Mouse (Mus musculus): ENCODE results near the gene Primpol. TPM values are rescaled to one million over a fixed set of nuclear protein-coding genes. Genes with fewer than 3 reads are reported as not detected.

The Primpol gene
- polyA plus RNA-seq, 1 experiment from 2014 or later = 17.6 TPM

DNA sequence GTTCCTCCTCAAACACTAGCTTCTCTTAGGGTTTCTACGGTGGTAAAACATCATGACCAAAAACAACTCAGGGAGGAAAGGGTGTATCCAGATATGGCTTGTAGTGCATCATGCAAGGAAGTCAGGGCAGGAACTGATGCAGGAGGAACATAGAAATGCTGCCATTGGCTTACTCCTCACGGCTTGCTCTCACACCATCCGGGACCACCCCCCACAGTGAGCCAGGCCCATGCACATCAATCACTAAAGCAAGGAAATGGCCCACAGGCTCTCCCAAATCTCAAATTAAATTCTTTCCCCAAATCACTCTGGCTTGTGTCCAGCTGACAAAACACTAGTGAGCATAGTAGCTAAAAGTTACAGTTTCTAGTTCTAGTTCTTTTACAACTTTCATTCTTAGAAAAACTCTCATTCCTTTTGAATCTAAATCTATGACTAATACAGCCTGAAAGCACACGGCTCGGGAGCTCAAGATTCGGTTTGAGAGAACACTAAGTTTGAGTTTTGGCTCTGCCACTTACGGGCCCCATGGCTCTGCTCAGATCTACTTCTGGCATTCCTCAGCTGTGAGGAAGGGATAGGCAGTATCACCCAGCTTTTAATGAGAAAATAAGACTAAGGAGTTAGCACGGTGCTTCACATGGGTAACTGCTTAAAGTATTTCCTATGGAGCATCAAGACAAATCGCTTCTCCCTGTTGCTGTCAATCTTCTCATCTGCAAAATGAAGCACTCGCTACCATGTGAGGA, 15.9 kb downstream of the Primpol start:
- no peak overlapping the region for H3K4me3 ChIP-seq
- WGBS = 43% methylated on average over 10 of the region's 10 CpGs
- peaks cover 9% of the 10 kb centered on the region; the same call in 1 of the 2 replicates for H3K36me3 ChIP-seq
- H3K9me3 ChIP-seq = no peaks in the 10 kb centered on the region
- no peak overlapping the region for H3K27ac ChIP-seq
- peaks cover 9% of the 10 kb centered on the region; the same call in 1 of the 2 replicates for H3K4me1 ChIP-seq
- H3K27me3 ChIP-seq = peaks cover 2% of the 10 kb centered on the region; the same call in 1 of the 2 replicates
- H3K4me2 ChIP-seq (replicated peaks) = no peak overlapping the region
- no peak for ATAC-seq (ENCODE audit: insufficient number of reproducible peaks, insufficient read depth, low FRiP score, low TSS enrichment)
- no peak overlapping the region for H3K9ac ChIP-seq

DNA sequence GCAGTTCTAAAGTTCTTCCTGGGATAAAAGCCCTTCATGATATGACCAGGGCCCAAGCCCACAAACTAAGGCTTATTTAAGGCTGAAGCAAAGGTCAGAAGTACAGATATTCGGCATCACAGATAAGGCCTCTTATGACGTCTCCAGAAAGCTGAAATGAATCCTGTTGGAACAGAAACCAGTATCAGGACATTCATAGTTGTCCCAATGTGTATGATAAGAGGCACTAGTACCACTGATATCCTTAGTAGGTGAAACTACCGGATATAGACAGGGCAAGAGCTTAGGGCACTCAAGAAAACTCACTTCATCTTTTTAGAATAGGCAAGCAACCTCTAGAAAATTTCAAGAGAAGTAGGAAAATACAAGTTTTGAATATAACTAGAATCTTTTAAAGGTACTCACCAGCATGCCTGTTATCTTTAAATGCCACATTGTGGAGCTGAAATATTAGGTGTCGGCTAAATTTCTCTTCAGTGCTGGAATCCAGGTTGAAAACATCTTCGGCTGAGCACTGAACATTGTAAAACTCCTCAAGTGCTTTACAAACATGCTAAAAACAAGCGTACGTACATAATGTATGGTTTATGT, 17.6 kb downstream of the Primpol start:
- no peak overlapping the region for H3K27ac ChIP-seq
- H3K4me1 ChIP-seq = peaks cover 9% of the 10 kb centered on the region; the same call in 1 of the 2 replicates
- no peak overlapping the region for H3K4me2 ChIP-seq (replicated peaks)
- 0 out of 2 replicates have a peak, but pooled peaks cover 3% of the 10 kb centered on the region for H3K36me3 ChIP-seq
- no peaks in the 10 kb centered on the region for H3K27me3 ChIP-seq
- H3K9me3 ChIP-seq = no peaks in the 10 kb centered on the region
- no peak for ATAC-seq (ENCODE audit: insufficient number of reproducible peaks, insufficient read depth, low FRiP score, low TSS enrichment)
- no peak overlapping the region for H3K9ac ChIP-seq
- H3K4me3 ChIP-seq = no peak overlapping the region
- 93% methylated on average over 7 of the region's 7 CpGs for WGBS

DNA sequence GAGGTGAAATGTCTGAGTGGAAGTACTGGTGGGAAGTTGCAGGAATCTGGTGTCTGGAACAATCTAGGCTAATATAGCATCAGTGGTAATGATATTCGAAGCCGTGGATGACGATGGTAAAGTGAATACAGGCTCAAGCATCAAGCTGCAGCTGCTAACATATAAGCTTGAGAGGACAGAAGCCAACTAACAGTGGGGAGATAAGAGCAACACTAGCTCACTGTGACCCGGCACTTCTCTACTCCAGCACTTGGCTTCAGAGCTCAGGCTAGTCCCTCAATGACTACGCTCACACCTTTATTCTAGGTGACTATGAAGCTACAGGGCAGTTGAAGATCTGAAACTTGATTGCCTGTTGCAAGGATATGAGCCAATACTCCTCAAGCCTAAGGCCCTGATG, 18.3 kb downstream of the Primpol start:
- no peak overlapping the region for H3K4me2 ChIP-seq (replicated peaks)
- no peak for ATAC-seq (ENCODE audit: insufficient number of reproducible peaks, insufficient read depth, low FRiP score, low TSS enrichment)
- 0 out of 2 replicates have a peak, but pooled peaks cover 3% of the 10 kb centered on the region for H3K36me3 ChIP-seq
- H3K9ac ChIP-seq = no peak overlapping the region
- no peaks in the 10 kb centered on the region for H3K9me3 ChIP-seq
- 96% methylated on average over 5 of the region's 5 CpGs for WGBS
- H3K27me3 ChIP-seq = no peaks in the 10 kb centered on the region
- peaks cover 9% of the 10 kb centered on the region; the same call in 1 of the 2 replicates for H3K4me1 ChIP-seq
- H3K4me3 ChIP-seq = no peak overlapping the region
- no peak overlapping the region for H3K27ac ChIP-seq

DNA sequence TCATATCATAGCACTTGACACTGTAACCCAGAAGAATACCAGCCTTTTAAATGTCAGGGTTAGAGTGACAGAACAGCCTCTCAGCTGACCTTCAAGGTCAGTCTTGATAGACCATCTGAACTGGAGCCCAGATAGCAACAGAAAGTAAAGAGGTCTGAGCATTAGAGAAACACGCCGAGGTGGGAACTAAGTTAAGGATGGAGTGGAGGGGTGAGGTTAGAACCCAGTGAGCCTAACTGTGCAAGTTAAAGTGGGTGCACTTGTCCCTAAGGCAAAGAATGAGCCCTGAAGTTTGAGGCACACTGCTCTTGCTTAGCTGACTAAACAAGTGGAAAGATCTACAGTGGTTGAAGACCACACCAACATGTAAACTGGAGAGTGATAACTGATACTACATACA, 18.9 kb downstream of the Primpol start:
- Histone ChIP-seq H3K27ac (no peak overlapping the region), H3K4me1 (peaks cover 7% of the 10 kb centered on the region; the same call in 1 of the 2 replicates), H3K9ac (no peak overlapping the region), H3K27me3 (no peaks in the 10 kb centered on the region), H3K4me3 (no peak overlapping the region), H3K9me3 (no peaks in the 10 kb centered on the region), H3K36me3 (0 out of 2 replicates have a peak, but pooled peaks cover 3% of the 10 kb centered on the region), H3K4me2 (replicated peaks) (no peak overlapping the region)
- WGBS = 90% methylated on average over 2 of the region's 2 CpGs
- ATAC-seq (ENCODE audit: insufficient number of reproducible peaks, insufficient read depth, low FRiP score, low TSS enrichment) = no peak

DNA sequence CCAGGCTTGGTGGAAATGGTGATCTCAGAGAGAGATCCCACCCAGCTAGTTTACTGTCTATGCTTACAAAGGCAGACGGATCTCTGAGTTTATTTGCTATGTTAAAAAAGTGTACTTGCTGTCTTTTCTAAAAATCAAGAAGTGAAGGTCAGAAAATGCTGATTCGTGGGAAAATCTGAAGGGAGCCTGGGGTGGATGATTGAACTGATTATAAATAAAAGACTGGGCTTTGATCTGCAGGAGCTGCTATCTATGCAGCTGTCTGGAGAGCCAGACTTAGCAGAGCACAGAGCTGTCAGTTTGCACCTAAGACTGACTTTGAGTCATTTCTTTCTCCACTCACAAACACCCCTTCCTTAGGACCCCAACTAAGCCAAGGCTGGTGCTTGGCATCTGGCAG, 19.6 kb downstream of the Primpol start:
- ATAC-seq (ENCODE audit: insufficient number of reproducible peaks, insufficient read depth, low FRiP score, low TSS enrichment) = no peak
- Histone ChIP-seq H3K4me1 (peaks cover 7% of the 10 kb centered on the region; the same call in 1 of the 2 replicates), H3K27me3 (no peaks in the 10 kb centered on the region), H3K4me2 (replicated peaks) (no peak overlapping the region), H3K9ac (no peak overlapping the region), H3K4me3 (no peak overlapping the region), H3K27ac (no peak overlapping the region), H3K9me3 (no peaks in the 10 kb centered on the region), H3K36me3 (0 out of 2 replicates have a peak, but pooled peaks cover 3% of the 10 kb centered on the region)
- 73% methylated on average over 2 of the region's 2 CpGs for whole genome bisulfite sequencing

DNA sequence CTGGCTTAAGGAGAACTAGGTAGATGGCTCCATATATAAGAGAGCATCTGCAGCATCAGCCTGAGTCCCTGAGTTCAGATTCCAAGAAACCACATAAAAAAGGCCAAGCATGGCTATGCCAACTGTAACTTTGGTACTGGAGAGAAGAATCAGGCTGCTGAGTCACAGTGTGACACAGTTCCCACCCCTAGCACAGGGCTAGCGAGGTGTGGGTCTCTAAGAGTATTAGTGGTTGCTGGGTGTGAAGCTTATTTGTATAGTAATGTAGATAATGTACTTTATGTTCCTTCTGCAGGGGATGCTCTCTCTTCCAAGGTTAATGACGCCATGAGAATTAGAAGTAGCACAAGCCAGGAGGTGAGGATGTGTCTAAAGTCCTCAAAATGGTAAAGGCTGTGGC, 20.5 kb downstream of the Primpol start:
- Histone ChIP-seq H3K4me1 (peaks cover 6% of the 10 kb centered on the region; the same call in 1 of the 2 replicates), H3K4me3 (no peak overlapping the region), H3K36me3 (0 out of 2 replicates have a peak, but pooled peaks cover 3% of the 10 kb centered on the region), H3K9ac (no peak overlapping the region), H3K9me3 (no peaks in the 10 kb centered on the region), H3K4me2 (replicated peaks) (no peak overlapping the region), H3K27ac (no peak overlapping the region), H3K27me3 (no peaks in the 10 kb centered on the region)
- 88% methylated on average over 2 of the region's 2 CpGs for WGBS
- no peak for ATAC-seq (ENCODE audit: insufficient number of reproducible peaks, insufficient read depth, low FRiP score, low TSS enrichment)

DNA sequence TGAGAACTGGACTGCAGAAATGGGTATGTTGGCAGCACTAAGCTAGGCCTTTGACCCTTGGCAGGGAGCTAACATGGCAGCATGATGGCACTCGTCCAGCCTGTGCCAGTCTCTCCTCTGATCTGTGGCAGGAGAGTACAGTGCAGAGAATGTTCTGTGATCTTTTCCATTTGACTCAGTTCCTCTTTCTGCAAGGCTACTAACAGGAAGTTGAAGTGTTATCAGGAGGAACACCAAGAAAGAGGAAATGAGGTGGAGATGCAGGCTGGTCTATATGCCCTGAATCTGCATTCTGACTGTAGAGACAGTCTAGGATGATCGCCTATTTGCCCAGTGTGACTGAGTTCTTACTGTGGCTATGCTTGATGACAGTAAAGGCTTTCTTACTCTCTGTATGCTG, 21.4 kb downstream of the Primpol start:
- Histone ChIP-seq H3K4me1 (no peaks in the 10 kb centered on the region), H3K27ac (no peak overlapping the region), H3K36me3 (0 out of 2 replicates have a peak, but pooled peaks cover 3% of the 10 kb centered on the region), H3K4me2 (replicated peaks) (no peak overlapping the region), H3K9ac (no peak overlapping the region), H3K9me3 (no peaks in the 10 kb centered on the region), H3K4me3 (no peak overlapping the region), H3K27me3 (no peaks in the 10 kb centered on the region)
- ATAC-seq (ENCODE audit: insufficient number of reproducible peaks, insufficient read depth, low FRiP score, low TSS enrichment) = no peak
- 86% methylated on average over 2 of the region's 2 CpGs for WGBS

DNA sequence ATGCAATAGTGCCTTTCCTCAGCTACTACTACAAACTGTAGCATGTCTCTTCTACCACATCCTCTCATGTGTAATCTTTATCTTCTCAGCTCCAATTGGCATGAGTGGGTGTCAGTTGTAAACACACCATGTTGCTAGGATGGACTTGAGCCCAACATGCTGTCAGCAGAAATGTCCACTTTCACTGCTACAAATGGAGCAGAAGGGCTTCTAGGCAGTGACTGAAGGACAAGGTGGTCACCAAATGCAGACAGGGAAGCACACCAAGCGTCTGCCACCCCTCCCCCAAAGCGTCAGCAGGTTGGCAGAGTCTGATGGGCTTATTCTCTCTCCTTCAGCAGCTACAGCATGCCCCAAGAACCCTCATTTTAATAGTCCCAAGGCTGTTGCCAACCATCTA, 23.2 kb downstream of the Primpol start:
- no peak overlapping the region for H3K27ac ChIP-seq
- no peak for ATAC-seq (ENCODE audit: insufficient number of reproducible peaks, insufficient read depth, low FRiP score, low TSS enrichment)
- H3K36me3 ChIP-seq = 0 out of 2 replicates have a peak, but pooled peaks cover 3% of the 10 kb centered on the region
- no peaks in the 10 kb centered on the region for H3K9me3 ChIP-seq
- no peaks in the 10 kb centered on the region for H3K4me1 ChIP-seq
- H3K9ac ChIP-seq = no peak overlapping the region
- no peak overlapping the region for H3K4me2 ChIP-seq (replicated peaks)
- H3K27me3 ChIP-seq = no peaks in the 10 kb centered on the region
- H3K4me3 ChIP-seq = no peak overlapping the region
- 76% methylated on average over 2 of the region's 2 CpGs for WGBS

DNA sequence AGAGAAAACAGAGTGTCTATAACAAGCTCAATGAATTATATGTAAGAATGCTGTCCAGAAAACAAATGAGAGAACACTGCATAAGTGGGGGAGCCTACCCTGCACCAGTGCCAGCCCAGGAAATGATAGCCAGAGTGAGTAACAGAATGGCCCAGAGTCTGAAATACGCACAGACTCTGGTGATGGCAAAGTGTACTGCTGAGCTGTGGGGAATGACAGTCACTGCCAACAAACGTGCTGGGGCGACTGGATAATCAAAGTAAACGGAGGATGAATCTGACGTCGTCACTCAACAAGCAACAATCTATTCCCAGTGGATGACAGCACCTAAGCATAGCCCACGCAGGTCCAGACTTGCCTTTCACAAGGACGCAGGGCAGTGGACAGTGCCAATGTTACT, 23.9 kb downstream of the Primpol start:
- H3K36me3 ChIP-seq = 0 out of 2 replicates have a peak, but pooled peaks cover 3% of the 10 kb centered on the region
- H3K4me2 ChIP-seq (replicated peaks) = no peak overlapping the region
- H3K9me3 ChIP-seq = no peaks in the 10 kb centered on the region
- H3K27ac ChIP-seq = no peak overlapping the region
- H3K4me3 ChIP-seq = no peak overlapping the region
- H3K27me3 ChIP-seq = no peaks in the 10 kb centered on the region
- no peak for ATAC-seq (ENCODE audit: insufficient number of reproducible peaks, insufficient read depth, low FRiP score, low TSS enrichment)
- no peak overlapping the region for H3K9ac ChIP-seq
- WGBS = 88% methylated on average over 8 of the region's 8 CpGs
- H3K4me1 ChIP-seq = no peaks in the 10 kb centered on the region

DNA sequence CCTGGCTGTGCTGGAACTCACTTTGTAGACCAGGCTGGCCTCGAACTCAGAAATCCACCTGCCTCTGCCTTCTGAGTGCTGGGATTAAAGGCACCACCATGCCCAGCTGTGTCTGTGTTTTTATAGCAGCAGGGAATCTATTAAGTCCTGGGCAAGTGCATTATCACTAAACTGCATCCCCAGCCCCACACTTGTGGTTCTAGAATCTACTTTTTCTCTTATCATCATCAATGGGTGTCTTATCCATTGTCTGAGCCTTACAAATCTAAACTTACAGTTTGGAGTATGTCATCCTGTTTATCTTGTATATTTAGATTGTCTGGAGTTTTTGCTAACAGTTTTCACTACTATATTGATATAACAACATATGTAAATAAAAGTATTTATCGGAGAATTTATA, 28.3 kb downstream of the Primpol start:
- 92% methylated on average over 2 of the region's 2 CpGs for WGBS
- Histone ChIP-seq H3K4me3 (no peak overlapping the region), H3K27me3 (no peaks in the 10 kb centered on the region), H3K9me3 (no peaks in the 10 kb centered on the region), H3K9ac (no peak overlapping the region), H3K4me2 (replicated peaks) (no peak overlapping the region), H3K4me1 (no peaks in the 10 kb centered on the region), H3K36me3 (no peaks in the 10 kb centered on the region), H3K27ac (no peak overlapping the region)
- ATAC-seq (ENCODE audit: insufficient number of reproducible peaks, insufficient read depth, low FRiP score, low TSS enrichment) = no peak

DNA sequence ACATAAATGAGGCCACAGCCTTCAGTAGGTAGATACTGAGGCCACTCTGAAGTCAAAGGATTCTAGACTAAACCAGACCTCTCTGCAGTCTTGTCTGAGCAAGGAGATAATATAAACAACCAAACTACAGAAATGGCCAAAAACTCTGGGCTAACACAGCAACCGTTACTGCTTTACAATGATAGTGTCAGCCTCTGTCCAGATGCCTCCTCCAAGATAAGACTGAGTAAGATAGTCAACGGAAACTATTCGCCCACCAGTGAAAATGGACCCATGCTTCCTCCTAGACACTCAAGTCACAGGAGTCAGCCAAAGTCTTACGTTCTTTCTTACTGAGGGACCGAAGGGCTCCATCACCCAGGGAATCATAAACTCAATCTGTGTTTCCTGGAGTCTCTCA, 29.1 kb downstream of the Primpol start:
- H3K27me3 ChIP-seq = no peaks in the 10 kb centered on the region
- H3K4me1 ChIP-seq = no peaks in the 10 kb centered on the region
- H3K27ac ChIP-seq = no peak overlapping the region
- no peaks in the 10 kb centered on the region for H3K9me3 ChIP-seq
- H3K9ac ChIP-seq = no peak overlapping the region
- no peak overlapping the region for H3K4me2 ChIP-seq (replicated peaks)
- no peak overlapping the region for H3K4me3 ChIP-seq
- no peak for ATAC-seq (ENCODE audit: insufficient number of reproducible peaks, insufficient read depth, low FRiP score, low TSS enrichment)
- no peaks in the 10 kb centered on the region; the same call in 1 of the 2 replicates for H3K36me3 ChIP-seq
- WGBS = 85% methylated on average over 5 of the region's 5 CpGs

DNA sequence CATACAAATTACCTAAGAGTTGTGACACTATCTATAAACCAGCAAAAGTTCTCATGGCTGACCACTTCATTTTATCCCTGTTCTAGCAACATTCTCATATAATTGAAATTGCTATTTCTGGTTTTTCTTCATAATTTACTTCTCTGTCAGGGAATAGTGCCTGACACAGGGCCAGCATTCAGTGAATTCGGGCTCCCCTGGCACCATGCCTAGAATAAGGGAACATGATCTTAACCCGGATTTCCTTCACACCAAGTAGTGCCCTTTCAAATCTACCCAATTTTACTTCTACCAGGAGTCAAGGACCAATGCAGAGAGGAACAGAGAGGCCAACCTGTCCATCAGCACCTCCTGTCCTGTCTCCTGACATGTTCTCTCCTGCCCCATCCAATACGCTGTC, 31.4 kb downstream of the Primpol start:
- Histone ChIP-seq H3K9ac (no peak overlapping the region), H3K36me3 (no peaks in the 10 kb centered on the region; the same call in 1 of the 2 replicates), H3K27ac (no peak overlapping the region), H3K27me3 (no peaks in the 10 kb centered on the region), H3K4me1 (no peaks in the 10 kb centered on the region), H3K9me3 (no peaks in the 10 kb centered on the region), H3K4me3 (no peak overlapping the region), H3K4me2 (replicated peaks) (no peak overlapping the region)
- ATAC-seq (ENCODE audit: insufficient number of reproducible peaks, insufficient read depth, low FRiP score, low TSS enrichment) = no peak
- 76% methylated on average over 3 of the region's 3 CpGs for WGBS

All from embryonic facial prominence, embryonic 12.5 days (tissue).